Mouse (Mus musculus): ENCODE data around the gene Wbp2.

The Wbp2 gene

DNA sequence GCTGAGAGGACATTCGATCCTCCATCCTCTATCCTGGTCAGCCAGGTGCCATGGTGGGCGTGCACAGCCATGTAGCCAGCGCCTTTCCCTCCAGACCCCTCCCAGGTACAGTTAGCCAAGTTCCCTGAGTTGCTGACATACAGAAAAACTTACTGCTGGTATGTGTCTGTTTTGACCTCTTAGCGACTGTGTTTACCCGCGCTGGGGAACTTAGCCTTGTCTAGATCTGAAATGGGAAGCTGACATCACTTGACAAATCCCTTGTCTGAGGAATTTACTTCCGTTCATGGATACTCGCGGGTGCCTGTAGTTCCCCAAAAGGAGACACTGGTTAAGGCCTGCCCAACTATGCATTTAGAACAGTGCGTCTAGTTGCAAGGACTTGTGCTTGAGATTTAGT, 23.7 kb upstream of the Wbp2 start:
- in situ Hi-C loops (cut with MboI; ENCODE audit: unreplicated experiment in 2 of 2), result no loop called here

DNA sequence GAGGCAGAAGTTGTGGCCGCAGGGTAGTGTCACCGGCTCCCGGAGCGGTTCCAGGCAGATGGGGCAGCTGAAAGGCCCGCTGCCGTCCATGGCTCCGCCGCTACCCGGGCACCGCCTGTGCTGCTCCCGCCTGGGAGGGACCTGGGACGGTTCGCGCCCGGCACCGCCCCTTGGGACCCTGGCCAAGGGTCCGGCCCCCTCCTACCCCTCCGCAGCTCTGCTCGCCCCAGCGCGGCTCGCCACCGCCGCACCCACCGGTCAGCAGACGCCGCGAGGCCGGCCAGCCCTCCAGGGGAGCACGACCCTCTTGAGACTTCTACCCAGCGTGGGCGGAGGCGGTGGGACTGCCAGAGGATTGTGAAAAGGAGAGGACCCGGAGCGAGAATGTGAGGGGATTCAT, 23.3 kb upstream of the Wbp2 start:
- in situ Hi-C loops (cut with MboI; ENCODE audit: unreplicated experiment in 2 of 2), result no loop called here

DNA sequence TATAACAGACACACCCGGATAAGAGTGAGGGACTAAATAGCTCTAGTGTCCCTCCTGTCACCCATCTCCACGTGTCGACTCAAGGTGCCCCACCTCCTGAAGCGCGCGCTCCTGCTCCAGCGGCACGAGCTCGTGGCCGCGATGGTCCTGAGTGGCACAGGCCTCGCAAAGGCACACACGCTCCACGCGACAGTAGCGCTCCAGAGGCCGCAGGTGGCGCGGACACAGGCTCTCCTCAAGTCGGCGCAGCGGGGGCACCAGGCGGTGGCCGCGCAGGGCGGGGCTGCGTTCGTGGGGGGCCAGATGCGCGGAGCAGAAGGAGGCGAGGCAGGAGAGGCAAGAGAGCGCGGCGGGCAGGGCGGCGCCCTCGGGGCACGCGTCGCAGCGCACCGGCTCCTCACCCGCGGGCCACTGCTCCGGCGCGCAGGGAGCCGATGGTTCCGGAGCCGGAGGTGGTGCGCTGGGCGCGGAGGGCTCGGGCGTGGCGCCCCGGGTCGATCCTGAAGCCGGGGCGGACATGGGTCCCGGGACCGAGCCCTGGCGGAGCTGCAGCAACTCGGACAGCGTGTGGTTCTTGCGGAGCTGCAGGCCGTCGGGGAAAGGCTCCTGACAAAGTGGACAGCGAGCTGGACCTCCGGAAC, 22.8 kb upstream of the Wbp2 start:
- in situ Hi-C loops (cut with MboI; ENCODE audit: unreplicated experiment in 2 of 2), result no loop called here

DNA sequence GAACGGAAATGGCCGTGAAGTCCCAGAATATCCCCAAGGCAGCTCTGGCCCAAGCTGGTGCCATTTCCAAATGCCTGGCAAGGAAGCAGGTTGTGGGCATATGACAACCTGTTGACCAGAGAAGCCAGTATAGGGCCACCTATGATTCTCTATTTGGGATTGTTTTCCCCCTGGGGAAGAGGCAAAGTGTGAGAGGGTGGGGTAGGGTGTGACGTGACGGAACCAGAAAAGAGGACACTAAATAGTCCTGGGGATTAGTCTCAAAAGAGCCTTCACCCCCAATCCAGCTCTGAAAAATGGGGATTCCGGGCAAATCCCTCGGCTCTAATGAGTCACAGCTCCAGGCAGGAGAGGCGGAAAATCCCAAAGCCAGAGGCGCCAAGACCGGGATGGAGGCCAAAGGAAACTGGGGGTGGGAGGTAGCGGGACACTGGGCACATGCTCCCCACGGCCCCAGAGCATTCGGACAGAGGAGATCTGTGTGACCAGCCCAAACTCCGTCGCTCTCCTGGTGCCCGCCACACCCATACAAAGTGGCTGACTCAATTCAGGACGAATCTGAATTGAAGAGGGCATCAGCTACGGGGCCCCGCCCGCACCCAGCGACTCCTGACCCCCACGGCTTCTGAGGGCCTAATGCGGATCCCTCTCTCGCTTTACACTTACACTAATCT, 21.8 kb upstream of the Wbp2 start:
- in situ Hi-C loops (cut with MboI; ENCODE audit: unreplicated experiment in 2 of 2), result no loop called here

DNA sequence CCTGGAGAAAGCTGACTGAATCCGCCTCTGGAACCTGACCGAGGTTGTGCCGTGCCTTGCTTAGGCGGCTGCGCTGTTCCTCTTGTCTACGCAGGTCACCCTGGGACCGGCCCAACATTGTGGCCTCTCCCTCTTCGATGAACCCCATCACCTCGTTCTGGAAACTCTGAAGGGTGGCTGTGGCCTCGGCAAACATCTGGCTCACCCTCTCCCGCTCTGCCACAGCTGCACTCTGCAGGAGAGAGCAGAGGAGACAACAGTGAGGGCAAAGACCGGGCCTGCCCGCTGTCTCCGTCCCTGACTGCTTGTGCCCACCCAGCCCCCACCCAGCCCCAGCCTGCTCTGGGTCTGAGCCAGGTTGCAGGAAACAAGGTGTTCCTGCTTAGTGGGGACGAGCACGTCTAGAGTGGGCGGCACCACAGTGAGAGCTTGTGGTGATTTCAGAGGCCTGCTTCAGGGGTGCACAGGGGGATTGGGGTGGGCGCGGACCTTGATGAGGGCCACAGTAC, 21.0 kb upstream of the Wbp2 start:
- in situ Hi-C loops (cut with MboI; ENCODE audit: unreplicated experiment in 2 of 2), result no loop called here

DNA sequence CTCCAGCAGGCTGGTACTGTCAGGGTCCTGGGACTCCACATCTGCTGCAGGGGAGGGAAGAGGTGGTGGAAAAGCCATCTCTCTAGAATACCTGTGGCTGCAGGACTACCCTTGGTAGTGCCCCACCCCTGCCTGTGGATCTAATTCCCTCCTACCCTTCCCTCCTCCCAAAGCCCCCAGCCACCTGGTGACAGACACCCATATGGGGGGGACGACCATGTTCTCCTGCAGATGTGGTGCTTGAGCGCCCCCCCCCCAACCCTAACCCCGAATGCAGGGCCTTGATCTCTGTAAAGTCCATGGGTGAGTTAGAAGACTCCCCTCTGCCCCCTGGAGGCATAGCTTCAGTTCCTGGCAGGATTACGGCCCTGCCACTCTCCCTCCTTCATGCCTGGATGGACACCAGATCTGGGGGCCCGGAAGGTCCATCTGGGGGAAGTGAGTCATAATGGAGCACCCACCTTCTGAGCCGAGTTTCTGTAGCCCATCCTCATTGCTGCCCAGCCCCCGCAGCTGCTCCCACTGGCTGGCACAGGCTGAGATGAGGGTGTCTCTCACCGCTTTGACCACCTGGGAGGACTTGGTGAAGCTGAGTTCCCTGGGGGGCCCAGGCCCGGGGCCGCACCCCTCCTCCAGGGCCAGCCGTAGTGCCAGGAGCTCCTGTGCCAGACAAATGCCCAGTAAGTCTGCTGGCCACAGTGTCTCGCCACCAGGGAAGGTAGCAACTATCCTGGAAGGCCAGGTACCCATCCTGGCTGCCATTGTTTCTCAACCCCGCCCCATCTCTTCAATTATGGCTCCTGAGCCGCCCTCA, 20.4 kb upstream of the Wbp2 start:
- in situ Hi-C loops (cut with MboI; ENCODE audit: unreplicated experiment in 2 of 2), result no loop called here

DNA sequence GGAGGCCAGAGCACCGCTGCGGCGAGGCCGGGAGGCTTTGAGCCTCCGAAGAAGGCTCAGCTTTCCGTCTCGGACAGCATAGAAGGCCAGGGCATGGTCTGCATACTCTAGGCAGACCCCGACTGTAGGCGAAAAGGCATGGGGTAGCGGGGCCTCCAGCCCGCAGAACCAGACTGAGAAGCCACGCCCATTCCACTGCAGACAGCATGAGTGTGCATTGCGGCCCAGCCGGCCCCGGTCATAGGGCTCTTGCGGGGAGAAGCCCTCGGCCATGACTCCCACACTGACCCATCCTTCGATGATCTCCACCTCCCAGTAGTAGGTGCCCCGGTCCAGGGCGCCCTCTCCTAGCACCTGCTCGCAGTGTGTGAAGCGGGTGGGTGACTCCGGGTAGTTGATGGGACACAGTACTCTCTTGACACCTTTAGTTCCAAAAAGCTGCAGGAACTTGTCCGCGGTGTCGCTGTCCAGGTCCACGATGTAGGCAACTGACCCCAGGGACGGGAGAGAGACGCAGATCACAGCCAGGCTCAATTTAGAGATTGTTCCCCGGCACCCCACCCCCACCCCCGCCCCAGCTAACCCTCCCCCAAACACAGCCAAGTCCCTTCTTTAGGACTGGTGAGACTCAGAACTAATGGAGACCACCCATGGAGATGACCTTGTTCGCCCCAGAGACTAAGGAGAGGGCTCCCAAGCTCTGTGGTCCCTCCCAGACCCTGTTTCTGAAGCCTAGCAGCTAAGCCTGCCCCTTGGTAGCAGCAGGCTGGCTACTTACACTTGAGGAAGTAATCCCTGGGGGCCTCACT, 19.6 kb upstream of the Wbp2 start:
- in situ Hi-C loops (cut with MboI; ENCODE audit: unreplicated experiment in 2 of 2), result no loop called here

DNA sequence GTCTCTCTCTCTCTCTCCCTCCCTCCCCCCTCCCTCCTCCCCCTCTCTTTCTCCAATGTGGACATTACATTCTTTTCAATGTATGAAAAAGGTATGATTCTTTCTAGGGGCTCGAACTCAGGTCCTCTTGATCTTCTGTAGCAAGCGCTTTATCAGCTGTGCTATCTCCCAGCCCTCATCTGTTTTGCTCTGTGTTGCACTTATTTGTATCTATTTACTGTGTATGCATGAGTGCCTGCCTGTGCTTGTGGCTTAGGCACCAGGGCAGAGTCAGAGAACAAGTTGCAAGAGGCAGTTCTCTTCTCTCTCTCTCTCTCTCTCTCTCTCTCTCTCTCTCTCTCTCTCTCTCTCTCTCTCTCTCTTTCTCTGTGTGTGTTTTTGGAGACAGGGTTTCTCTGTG, 18.3 kb upstream of the Wbp2 start:
- in situ Hi-C loops (cut with MboI; ENCODE audit: unreplicated experiment in 2 of 2), result no loop called here

DNA sequence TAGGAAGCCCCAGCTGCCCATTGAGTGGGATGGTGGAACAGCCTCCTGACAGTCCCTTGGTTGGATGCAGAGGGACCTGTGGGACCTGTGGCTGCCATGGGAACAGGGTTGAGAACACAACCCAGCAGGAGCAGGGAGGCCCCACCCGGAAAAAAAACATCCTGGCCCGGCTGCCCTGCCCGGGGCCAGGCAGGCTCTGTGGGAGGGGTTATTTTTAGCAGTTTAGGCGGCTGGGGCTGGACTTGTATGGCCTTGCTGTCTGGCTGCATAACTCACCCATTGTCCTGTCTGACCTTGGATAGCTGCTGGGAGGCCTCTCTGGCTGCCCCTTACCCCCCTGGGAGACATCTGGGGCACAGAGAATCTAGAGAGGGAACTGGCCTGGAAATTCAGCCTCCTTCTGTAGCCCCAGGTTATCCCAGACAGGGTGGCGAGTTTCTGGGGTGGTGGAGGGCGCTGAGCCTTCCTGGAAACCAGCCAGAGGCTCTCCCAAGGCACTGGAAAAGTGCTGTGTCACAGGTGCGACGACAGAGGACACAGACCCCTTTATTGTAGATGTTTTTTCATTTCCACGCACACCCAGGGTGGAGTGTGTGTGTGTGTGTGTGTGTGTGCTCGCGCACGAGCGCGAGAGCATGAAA, 17.3 kb upstream of the Wbp2 start:
- in situ Hi-C loops (cut with MboI; ENCODE audit: unreplicated experiment in 2 of 2), result no loop called here

DNA sequence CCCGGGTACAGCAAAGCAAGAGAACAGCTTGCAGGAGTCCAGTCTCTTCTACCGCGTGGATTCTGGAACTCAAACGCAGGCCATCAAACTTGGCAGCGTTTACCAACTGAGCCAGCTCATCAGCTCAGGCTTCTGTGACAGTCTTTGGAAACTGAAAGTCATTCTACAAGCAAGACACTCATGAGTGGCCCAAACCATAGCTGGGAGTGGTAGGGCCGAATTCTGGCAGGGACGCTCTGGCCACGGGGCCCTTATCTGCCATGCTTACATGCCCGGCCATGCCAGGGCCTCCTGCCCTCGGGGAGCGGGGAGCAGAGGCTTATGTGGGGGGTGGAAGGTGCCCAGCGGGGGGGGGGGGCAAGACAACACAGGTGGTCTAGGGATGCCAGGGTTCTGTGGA, 16.8 kb upstream of the Wbp2 start:
- in situ Hi-C loops (cut with MboI; ENCODE audit: unreplicated experiment in 2 of 2), result no loop called here

DNA sequence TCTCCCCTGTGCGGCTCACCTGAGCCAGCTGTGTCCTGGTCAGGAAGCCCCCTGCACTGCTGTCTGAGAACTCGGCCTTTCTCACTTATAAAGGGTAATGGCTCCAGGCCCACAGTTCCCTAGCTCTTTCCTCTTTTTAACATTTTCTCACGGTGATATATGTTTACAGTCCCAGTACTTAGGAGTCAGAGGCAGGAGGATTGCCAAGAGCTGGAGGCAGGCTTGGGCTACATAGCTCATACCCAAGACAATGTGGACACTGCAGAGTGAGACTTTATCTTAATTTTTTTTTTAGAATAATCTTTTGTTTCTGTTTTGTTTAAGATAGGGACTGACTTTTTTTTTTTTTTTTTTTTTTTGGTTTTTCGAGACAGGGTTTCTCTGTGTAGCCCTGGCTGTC, 15.7 kb upstream of the Wbp2 start:
- in situ Hi-C loops (cut with MboI; ENCODE audit: unreplicated experiment in 2 of 2), result no loop called here

DNA sequence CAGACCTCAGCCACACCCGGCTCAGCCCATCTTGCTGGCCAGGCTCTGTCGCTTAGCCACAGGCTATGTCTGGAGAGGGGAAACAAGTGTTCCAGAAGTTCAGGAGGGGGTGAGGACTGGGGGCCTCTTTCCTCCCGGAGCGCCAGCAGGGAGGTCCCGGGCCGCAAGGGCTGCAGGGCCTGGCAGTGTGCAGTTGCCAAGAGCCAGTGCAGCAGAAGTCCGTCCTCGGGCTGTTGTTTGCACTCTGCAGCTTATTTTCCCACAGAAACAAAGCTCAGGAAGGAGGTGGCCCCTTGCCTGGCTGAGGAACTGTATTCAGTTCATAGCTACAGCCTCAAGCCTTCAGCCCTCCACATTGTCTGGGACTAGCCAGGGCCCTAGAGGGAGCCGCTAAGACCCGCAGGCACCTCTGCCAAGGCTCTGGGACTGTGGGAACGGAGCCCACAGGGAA, 15.2 kb upstream of the Wbp2 start:
- in situ Hi-C loops (cut with MboI; ENCODE audit: unreplicated experiment in 2 of 2), result no loop called here

DNA sequence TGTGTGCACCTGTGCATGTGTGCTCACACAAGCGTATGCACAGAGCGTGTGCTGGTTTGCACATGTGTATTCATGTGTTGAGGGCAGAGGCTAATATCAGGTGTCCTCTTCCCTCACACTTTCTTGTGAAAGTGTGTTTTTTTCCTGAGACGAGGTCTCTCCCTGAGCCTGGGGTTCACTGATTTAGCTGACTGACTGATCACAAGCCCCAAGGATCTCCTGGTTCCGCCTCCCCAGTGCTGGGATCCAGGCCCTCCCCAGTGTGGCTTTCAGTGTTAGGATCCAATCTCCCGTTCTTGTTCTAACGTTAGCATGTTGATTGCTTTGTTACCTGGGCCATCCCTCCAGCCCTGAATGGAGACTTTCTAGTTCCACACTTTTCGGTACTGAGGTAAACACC, 14.0 kb upstream of the Wbp2 start:
- in situ Hi-C loops (cut with MboI; ENCODE audit: unreplicated experiment in 2 of 2), result no loop called here

DNA sequence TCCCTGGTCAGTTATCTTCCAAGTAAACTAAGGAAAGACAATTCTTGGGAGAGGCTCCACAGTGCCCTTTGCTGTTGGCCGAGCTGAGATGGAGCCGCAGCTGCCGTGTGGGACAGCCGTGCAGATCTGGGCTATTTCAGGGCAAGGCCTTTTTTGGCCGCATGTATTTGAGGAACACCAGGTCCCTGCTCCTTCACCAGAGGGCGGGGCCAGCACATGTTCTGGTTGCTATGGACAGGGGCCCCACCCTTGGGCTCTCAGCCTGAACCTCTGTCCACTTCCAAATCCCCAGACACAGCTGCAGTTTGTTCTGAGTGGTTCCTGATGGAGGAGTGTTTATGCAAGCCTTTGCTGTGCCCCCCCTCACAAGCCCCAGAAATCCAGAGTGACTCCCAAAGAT, 13.6 kb upstream of the Wbp2 start:
- in situ Hi-C loops (cut with MboI; ENCODE audit: unreplicated experiment in 2 of 2), result no loop called here

DNA sequence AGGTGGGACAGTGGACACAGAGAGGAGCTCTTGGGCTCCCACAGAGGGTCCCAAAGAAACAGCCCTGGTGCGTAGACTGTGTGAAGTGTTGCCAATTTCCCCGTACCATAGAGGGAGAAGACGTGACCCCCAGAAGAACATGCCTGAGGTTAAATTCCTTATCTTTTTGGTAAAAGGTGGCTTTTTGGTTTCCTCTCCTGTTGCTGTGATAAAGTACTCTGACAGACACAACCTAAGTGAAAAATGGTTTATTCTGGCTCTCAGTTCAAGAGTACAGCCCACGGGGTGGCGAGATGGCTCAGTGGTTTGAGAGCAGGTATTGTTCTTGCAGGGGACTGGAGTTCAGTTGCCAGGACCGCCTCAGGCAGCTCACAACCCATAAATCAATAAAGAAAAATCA, 12.7 kb upstream of the Wbp2 start:
- in situ Hi-C loops (cut with MboI; ENCODE audit: unreplicated experiment in 2 of 2), result no loop called here

DNA sequence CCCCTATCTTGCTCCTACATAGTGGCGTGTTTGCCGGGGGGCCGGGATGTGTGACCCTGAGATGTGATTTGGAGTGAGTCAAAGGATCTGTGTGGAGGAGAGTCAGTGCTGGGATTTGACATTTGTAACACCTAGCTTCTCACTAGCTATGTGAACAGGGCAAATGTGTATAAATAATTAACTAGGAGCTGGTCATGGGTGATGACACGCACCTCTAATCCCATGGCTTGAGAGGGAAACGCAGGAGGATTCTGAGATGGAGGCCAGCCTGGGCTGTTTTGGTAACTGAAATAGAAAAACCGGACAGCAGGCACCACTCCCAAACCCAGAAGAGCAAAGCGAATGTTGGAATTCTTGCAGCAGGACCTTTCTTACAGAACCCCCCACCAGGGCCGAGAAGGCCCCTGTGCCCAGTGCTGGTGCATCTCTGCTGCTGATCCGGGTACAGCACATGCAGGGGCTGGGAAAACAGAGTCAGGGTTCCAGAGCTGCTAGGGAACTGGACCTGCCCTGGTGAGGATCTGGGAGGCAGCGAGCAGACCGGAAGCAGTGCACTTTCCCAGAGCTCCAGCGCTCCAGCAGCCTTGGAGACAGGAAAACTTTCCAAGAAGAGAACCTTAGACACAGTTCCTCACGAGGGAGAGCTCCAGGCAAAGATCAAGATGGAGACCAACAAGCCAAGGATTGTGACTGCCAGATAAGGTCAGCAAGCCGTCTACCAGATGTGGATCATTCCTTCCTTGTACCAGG, 12.1 kb upstream of the Wbp2 start:
- in situ Hi-C loops (cut with MboI; ENCODE audit: unreplicated experiment in 2 of 2), result no loop called here

DNA sequence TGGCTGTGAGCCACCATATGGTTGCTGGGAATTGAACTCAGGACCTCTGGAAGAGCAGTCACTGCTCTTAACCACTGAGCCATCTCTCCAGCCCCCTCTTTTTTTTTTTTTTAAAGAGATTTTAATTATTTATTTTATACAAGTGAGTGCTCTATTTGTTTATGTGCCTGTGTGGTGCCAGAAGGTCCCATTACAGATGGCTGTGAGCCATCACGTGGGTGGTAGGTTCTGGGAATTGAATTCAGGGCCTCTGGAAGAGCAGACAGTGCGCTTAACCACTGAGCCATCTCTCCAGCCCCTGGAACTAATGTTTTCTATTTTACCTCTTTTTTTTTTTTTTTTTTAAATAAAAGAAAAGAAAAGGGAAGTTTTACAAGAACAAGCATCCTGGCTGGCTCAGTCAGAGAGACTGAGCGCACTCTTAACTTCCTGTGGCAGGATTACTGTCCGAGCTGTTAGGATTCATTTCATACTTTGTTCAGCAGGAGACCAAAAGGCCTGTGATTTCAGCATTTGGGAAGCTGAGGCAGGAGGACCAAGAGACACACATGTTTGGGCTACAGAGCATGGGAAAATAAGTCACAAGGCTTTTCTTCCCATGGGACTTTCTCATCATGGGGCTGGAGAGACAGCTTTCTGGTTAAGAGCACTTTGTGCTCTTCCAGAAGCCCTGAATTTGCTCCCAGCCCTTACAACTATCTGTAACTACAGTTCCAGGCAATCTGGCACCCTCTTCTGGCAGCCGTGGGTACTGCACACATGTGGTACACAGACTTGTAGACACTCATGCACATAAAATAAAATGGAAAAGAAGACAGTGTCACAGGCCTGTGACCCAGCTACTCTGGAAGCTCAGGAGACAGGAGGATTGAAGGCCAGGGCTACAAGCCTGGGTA, 9.7 kb upstream of the Wbp2 start:
- in situ Hi-C loops (cut with MboI; ENCODE audit: unreplicated experiment in 2 of 2), result no loop called here

DNA sequence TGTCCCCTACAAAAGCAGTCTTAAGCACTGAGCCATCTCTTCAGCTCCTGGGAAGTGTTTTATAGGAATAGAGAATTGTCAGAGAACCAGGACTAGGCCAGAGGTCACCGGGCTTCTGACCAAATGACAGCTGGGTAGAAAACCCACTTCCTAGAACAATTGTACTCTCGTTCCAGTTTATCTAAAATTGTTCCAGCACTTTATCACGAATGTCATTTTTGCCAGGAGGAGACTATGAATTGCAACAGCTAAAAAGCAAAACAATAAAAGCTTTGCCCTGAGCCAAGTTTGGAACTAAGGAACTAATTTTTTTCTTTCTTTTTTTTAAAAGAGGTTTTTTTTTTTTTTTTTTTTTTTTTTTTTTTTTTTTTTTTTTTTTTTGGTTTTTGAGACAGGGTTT, 8.8 kb upstream of the Wbp2 start:
- in situ Hi-C loops (cut with MboI; ENCODE audit: unreplicated experiment in 2 of 2), result no loop called here
